Mouse (Mus musculus) forebrain, postnatal 0 days (tissue): ENCODE measurements around the gene Dmap1. TPM values are rescaled to one million over a fixed set of nuclear protein-coding genes. Genes with fewer than 3 reads are reported as not detected.

Source experiments
- ATAC-seq: fragments of 200-750 bp; cut with Nextera tagmentation; 2 replicates; pipeline ENCODE4 v1.8.0; 2017; ENCODE audit warnings: mild to moderate bottlenecking, moderate library complexity
- DNase-seq: peaks from one replicate; pipeline ENCODE4 v3.0.0-alpha.2; 2015
- H3K27ac ChIP-seq: fragments of 300-500 bp; sonication (generic); 2 replicates; pipeline ENCODE4 v1.5.1; 2014; ENCODE audit warnings: low read depth, mild to moderate bottlenecking, antibody characterized with exemption, low read length, moderate library complexity, mixed read lengths
- H3K27me3 ChIP-seq: fragments of 300-500 bp; sonication (generic); 2 replicates; pipeline ENCODE4 v1.6.1; 2014; ENCODE audit warnings: mild to moderate bottlenecking, low read length, mixed read lengths; ENCODE audit not compliant: insufficient read depth
- H3K36me3 ChIP-seq: fragments of 300-500 bp; sonication (generic); 2 replicates; pipeline ENCODE4 v1.6.1; 2014; ENCODE audit warnings: mild to moderate bottlenecking, moderate library complexity; ENCODE audit not compliant: insufficient read depth
- H3K4me1 ChIP-seq: fragments of 300-500 bp; sonication (generic); 2 replicates; pipeline ENCODE4 v1.6.1; 2014; ENCODE audit warnings: antibody characterized with exemption; ENCODE audit not compliant: insufficient read depth
- H3K4me2 ChIP-seq: fragments of 300-500 bp; sonication (generic); 2 replicates; pipeline ENCODE4 v1.6.1; 2014; ENCODE audit warnings: low read depth, mild to moderate bottlenecking, moderate library complexity
- H3K4me3 ChIP-seq: fragments of 300-500 bp; sonication (generic); 2 replicates; pipeline ENCODE4 v1.5.1; 2014; ENCODE audit warnings: low read depth, low read length, mixed read lengths
- H3K9ac ChIP-seq: fragments of 300-500 bp; sonication (generic); 2 replicates; pipeline ENCODE4 v1.6.1; 2014; ENCODE audit warnings: mild to moderate bottlenecking
- H3K9me3 ChIP-seq: fragments of 300-500 bp; sonication (generic); 2 replicates; pipeline ENCODE4 v1.6.1; 2016; ENCODE audit warnings: low read length
- CTCF ChIP-seq: sonication (generic); IDR thresholded peaks from 2 replicates; pipeline ENCODE4 v1.5.1; 2016; ENCODE audit warnings: antibody characterized with exemption, control low read depth, low read depth
- whole genome bisulfite sequencing: fragments of 180-500 bp; shearing (Covaris S2); extraction: QIAGEN DNeasy Blood & Tissue Kit; methylation state at CpG from one replicate; pipeline ENCODE4 v1.1.7; 2014; 5-methylcytosine and 5-hydroxymethylcytosine counted together
- polyA plus RNA-seq: library from polyadenylated mRNA; unstranded; fragments of >200 nt; fragmentation: Nextera tagmentation; extraction: Ambion mirVana; gene quantifications from 2 replicates; pipeline ENCODE4 v1.2.1, GENCODE M21; 2015
- total RNA-seq: library from RNA; depleted of rRNA; stranded (reverse); fragments of >200 nt; gene quantifications from 2 replicates; pipeline ENCODE4 v1.2.3, GENCODE M21; 2014

Dmap1 gene
- total and polyA plus RNA-seq, 2 experiments from 2014 or later: 75.0 to 84.7 TPM

GRCm38 (mm10) chr4:117669874-117670273, 12.2 kb downstream of the Dmap1 start:
- Histone ChIP-seq H3K9ac (no peak overlapping the region), H3K9me3 (no peaks in the 10 kb centered on the region), H3K27me3 (no peaks in the 10 kb centered on the region), H3K27ac (no peak overlapping the region), H3K36me3 (peaks cover 24% of the 10 kb centered on the region), H3K4me1 (no peaks in the 10 kb centered on the region), H3K4me3 (no peak overlapping the region), H3K4me2 (no peak overlapping the region)
- DNase-seq: no peak
- no peak for ATAC-seq
- 0 out of 2 replicates have a peak, but pooled peaks have one; percentile 11 for TF ChIP-seq CTCF
- 76% methylated on average over 7 of the region's 7 CpGs for WGBS

- Histone ChIP-seq H3K27me3 (no peaks in the 10 kb centered on the region), H3K4me3 (no peak overlapping the region), H3K27ac (no peak overlapping the region), H3K9ac (no peak overlapping the region), H3K4me2 (no peak overlapping the region), H3K9me3 (no peaks in the 10 kb centered on the region), H3K36me3 (peaks cover 8% of the 10 kb centered on the region; the same call in 1 of the 2 replicates), H3K4me1 (no peaks in the 10 kb centered on the region)
- no peak for TF ChIP-seq CTCF
- ATAC-seq: no peak
- WGBS: 48% methylated on average over 8 of the region's 8 CpGs
- DNase-seq: no peak
These were observed 16.0 kb downstream of the Dmap1 start for GRCm38 (mm10) chr4:117666054-117666453.

DNA sequence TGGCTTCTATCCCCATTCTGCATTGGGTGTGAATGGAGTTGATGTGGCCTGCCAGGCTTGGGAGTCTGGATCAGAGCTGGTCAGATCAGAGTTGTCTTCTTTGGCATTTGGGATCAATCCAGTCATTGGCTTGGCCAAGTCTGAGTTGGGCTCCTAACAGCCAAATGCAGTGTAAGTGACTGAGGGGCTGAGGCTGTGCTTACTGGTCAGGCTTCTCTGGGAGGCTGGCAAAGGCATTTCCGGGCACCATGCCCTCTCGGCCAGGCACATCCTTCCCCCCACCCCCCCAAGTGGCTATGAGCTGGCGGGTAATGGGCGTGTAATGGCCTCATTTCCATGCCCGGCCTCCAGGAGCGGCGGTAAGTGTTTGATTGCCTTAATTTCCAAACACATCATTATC, 16.5 kb downstream of the Dmap1 start:
- Histone ChIP-seq H3K36me3 (peaks cover 8% of the 10 kb centered on the region; the same call in 1 of the 2 replicates), H3K27me3 (no peaks in the 10 kb centered on the region), H3K9ac (no peak overlapping the region), H3K4me2 (no peak overlapping the region), H3K9me3 (no peaks in the 10 kb centered on the region), H3K27ac (no peak overlapping the region), H3K4me3 (no peak overlapping the region), H3K4me1 (no peaks in the 10 kb centered on the region)
- peak; percentile 83 for ATAC-seq
- 18% methylated on average over 7 of the region's 7 CpGs for WGBS
- peak; percentile 58 for DNase-seq
- no peak for TF ChIP-seq CTCF

GRCm38 (mm10) chr4:117664411-117665137, 17.5 kb downstream of the Dmap1 start:
- WGBS: 78% methylated on average over 10 of the region's 10 CpGs

GRCm38 (mm10) chr4:117660001-117660400, 22.1 kb downstream of the Dmap1 start:
- Histone ChIP-seq H3K4me3 (no peak overlapping the region), H3K4me2 (no peak overlapping the region), H3K4me1 (peaks cover 5% of the 10 kb centered on the region; the same call in 1 of the 2 replicates), H3K36me3 (peaks cover 11% of the 10 kb centered on the region; the same call in 1 of the 2 replicates), H3K27me3 (no peaks in the 10 kb centered on the region), H3K9ac (no peak overlapping the region), H3K27ac (no peak overlapping the region), H3K9me3 (no peaks in the 10 kb centered on the region)
- no peak for TF ChIP-seq CTCF
- 88% methylated on average over 5 of the region's 5 CpGs for WGBS
- DNase-seq: no peak
- ATAC-seq: no peak

More at GRCm38 (mm10) chr4:117664411-117665137, 17.5 kb downstream of the Dmap1 start:
- DNase-seq (no peak), ATAC-seq (no peak)
- H3K4me2 ChIP-seq: no peak overlapping the region
- H3K27ac ChIP-seq: no peak overlapping the region
- no peaks in the 10 kb centered on the region for H3K9me3 ChIP-seq
- H3K4me1 ChIP-seq: no peaks in the 10 kb centered on the region
- H3K4me3 ChIP-seq: no peak overlapping the region
- no peak for TF ChIP-seq CTCF
- no peak overlapping the region for H3K9ac ChIP-seq
- H3K27me3 ChIP-seq: no peaks in the 10 kb centered on the region
- peaks cover 11% of the 10 kb centered on the region; the same call in 1 of the 2 replicates for H3K36me3 ChIP-seq

GRCm38 (mm10) chr4:117658582-117659444, 23.3 kb downstream of the Dmap1 start:
- no peak for ATAC-seq
- TF ChIP-seq CTCF: peak; percentile 48; the same call in 1 of the 2 replicates
- H3K36me3 ChIP-seq: peaks cover 11% of the 10 kb centered on the region; the same call in 1 of the 2 replicates
- WGBS: 61% methylated on average over 14 of the region's 14 CpGs
- no peak overlapping the region for H3K4me2 ChIP-seq
- H3K4me1 ChIP-seq: peaks cover 5% of the 10 kb centered on the region; the same call in 1 of the 2 replicates
- no peak overlapping the region for H3K4me3 ChIP-seq
- DNase-seq: no peak
- H3K27me3 ChIP-seq: no peaks in the 10 kb centered on the region
- H3K27ac ChIP-seq: no peak overlapping the region
- no peak overlapping the region for H3K9ac ChIP-seq
- no peaks in the 10 kb centered on the region for H3K9me3 ChIP-seq
